Mouse (Mus musculus): Measurements from ENCODE around the gene Rab26.
A peak's percentile ranks its signal among the peaks of the same experiment; 100 is the strongest.

Rab26 gene

GRCm38 (mm10) chr17:24548435-24548834 is 14.4 kb upstream of the Rab26 start:
- no peak for DNase-seq (ENCODE audit: low read depth, low spot score)

- no peak for DNase-seq (ENCODE audit: low read depth, low spot score)
These were observed 12.2 kb upstream of the Rab26 start for GRCm38 (mm10) chr17:24546234-24546633.

- DNase-seq (ENCODE audit: low read depth, low spot score): no peak
These were observed 11.2 kb upstream of the Rab26 start for GRCm38 (mm10) chr17:24545247-24545646.

- DNase-seq (ENCODE audit: low read depth, low spot score): peak; percentile 57
These were observed 10.6 kb upstream of the Rab26 start for GRCm38 (mm10) chr17:24544613-24545012.

- DNase-seq (ENCODE audit: low read depth, low spot score): peak; percentile 39
These were observed 6.4 kb upstream of the Rab26 start for GRCm38 (mm10) chr17:24540375-24540774.

- peak; percentile 77 for DNase-seq (ENCODE audit: low read depth, low spot score)
These were observed 4.9 kb upstream of the Rab26 start for GRCm38 (mm10) chr17:24538950-24539349.

- DNase-seq (ENCODE audit: low read depth, low spot score): no peak
These were observed 3.5 kb upstream of the Rab26 start for GRCm38 (mm10) chr17:24537536-24537935.

- no peak for DNase-seq (ENCODE audit: low read depth, low spot score)
These were observed 1.3 kb upstream of the Rab26 start for GRCm38 (mm10) chr17:24535300-24535699.

GRCm38 (mm10) chr17:24533099-24533992 is 664 bp downstream of the Rab26 start:
- peak; percentile 98 for DNase-seq (ENCODE audit: low read depth, low spot score)

GRCm38 (mm10) chr17:24532045-24532444 is 2.0 kb downstream of the Rab26 start:
- no peak for DNase-seq (ENCODE audit: low read depth, low spot score)

- no peak for DNase-seq (ENCODE audit: low read depth, low spot score)
These were observed 2.9 kb downstream of the Rab26 start for GRCm38 (mm10) chr17:24531064-24531463.

- peak; percentile 55 for DNase-seq (ENCODE audit: low read depth, low spot score)
These were observed 3.5 kb downstream of the Rab26 start for GRCm38 (mm10) chr17:24530361-24531050.

- peak; percentile 45 for DNase-seq (ENCODE audit: low read depth, low spot score)
These were observed 4.1 kb downstream of the Rab26 start for GRCm38 (mm10) chr17:24529883-24530282.

- peak; percentile 84 for DNase-seq (ENCODE audit: low read depth, low spot score)
These were observed 5.0 kb downstream of the Rab26 start for GRCm38 (mm10) chr17:24529007-24529451.

GRCm38 (mm10) chr17:24528560-24528918 is 5.5 kb downstream of the Rab26 start:
- DNase-seq (ENCODE audit: low read depth, low spot score): no peak

GRCm38 (mm10) chr17:24527723-24528559 is 6.1 kb downstream of the Rab26 start, which contains the start of gene Traf7:
Gene Traf7, minus strand, starts transcription at chr17:24527938.
- peak; percentile 100 for DNase-seq (ENCODE audit: low read depth, low spot score)

GRCm38 (mm10) chr17:24527315-24527714 is 6.7 kb downstream of the Rab26 start:
- no peak for DNase-seq (ENCODE audit: low read depth, low spot score)

- no peak for DNase-seq (ENCODE audit: low read depth, low spot score)
These were observed 9.3 kb downstream of the Rab26 start for GRCm38 (mm10) chr17:24524734-24525133.

GRCm38 (mm10) chr17:24520450-24520849 is 13.6 kb downstream of the Rab26 start:
- DNase-seq (ENCODE audit: low read depth, low spot score): no peak

- no peak for DNase-seq (ENCODE audit: low read depth, low spot score)
These were observed 19.4 kb downstream of the Rab26 start for GRCm38 (mm10) chr17:24514270-24515257.

Data from R1 (cell line).